Mouse (Mus musculus) forebrain, embryonic 15.5 days (tissue): ENCODE data around the gene Gm17584. TPM values are rescaled to one million over a fixed set of nuclear protein-coding genes. Genes with fewer than 3 reads are reported as not detected.
"Not testable (repeated sequence)": the region's sequence is repeated elsewhere in the genome, so short reads cannot be mapped to it uniquely, and the experiment has no call there.

Experiments
- ATAC-seq: fragments of 200-750 bp; cut with Nextera tagmentation; replicated peaks from 2 replicates; pipeline ENCODE4 v1.8.0; 2017; ENCODE audit warnings: mild to moderate bottlenecking, moderate TSS enrichment, moderate library complexity
- H3K27ac ChIP-seq: fragments of 300-500 bp; sonication (generic); replicated peaks from 2 replicates; pipeline ENCODE4 v1.5.1; 2015; ENCODE audit warnings: mild to moderate bottlenecking, inconsistent platforms
- H3K27me3 ChIP-seq: fragments of 300-500 bp; sonication (generic); 2 replicates; pipeline ENCODE4 v1.6.1; 2015; ENCODE audit warnings: inconsistent platforms
- H3K36me3 ChIP-seq: fragments of 300-500 bp; sonication (generic); 2 replicates; pipeline ENCODE4 v1.6.1; 2015; ENCODE audit warnings: mild to moderate bottlenecking, inconsistent platforms
- H3K4me1 ChIP-seq: fragments of 300-500 bp; sonication (generic); 2 replicates; pipeline ENCODE4 v1.6.1; 2015; ENCODE audit warnings: inconsistent platforms
- H3K4me2 ChIP-seq: fragments of 300-500 bp; sonication (generic); replicated peaks from 2 replicates; pipeline ENCODE4 v1.6.1; 2015; ENCODE audit warnings: mild to moderate bottlenecking, inconsistent platforms
- H3K4me3 ChIP-seq: fragments of 300-500 bp; sonication (generic); 2 replicates; pipeline ENCODE4 v1.5.1; 2015; ENCODE audit warnings: mild to moderate bottlenecking, inconsistent platforms
- H3K9ac ChIP-seq: fragments of 300-500 bp; sonication (generic); replicated peaks from 2 replicates; pipeline ENCODE4 v1.6.1; 2015; ENCODE audit warnings: mild to moderate bottlenecking, inconsistent platforms
- H3K9me3 ChIP-seq: fragments of 300-500 bp; sonication (generic); 2 replicates; pipeline ENCODE4 v1.6.1; 2016; ENCODE audit warnings: inconsistent platforms
- WGBS: fragments of 180-500 bp; shearing (Covaris S2); methylation state at CpG from one replicate; pipeline ENCODE4 v1.1.7; 2015; ENCODE audit warnings: mixed read lengths; 5-methylcytosine and 5-hydroxymethylcytosine counted together
- polyA plus RNA-seq: library from polyadenylated mRNA; unstranded; fragments of >200 nt; fragmentation: Nextera tagmentation; extraction: Ambion mirVana; gene quantifications from 2 replicates; pipeline ENCODE4 v1.2.1, GENCODE M21; 2015

The Gm17584 gene
- not detected in 2 replicates for polyA plus RNA-seq

- ATAC-seq, H3K4me1 ChIP-seq, H3K27me3 ChIP-seq, H3K4me2 ChIP-seq, H3K27ac ChIP-seq, H3K4me3 ChIP-seq, H3K36me3 ChIP-seq, H3K9me3 ChIP-seq, H3K9ac ChIP-seq: not testable (repeated sequence)
- WGBS, result no CpG with 5 or more reads among the region's 4 CpGs
Measured at GRCm38 (mm10) chrX:124500263-124500662, at the start of gene Gm17584. Gene Gm17584 (plus strand): TSS chrX:124500563.

Other genes with a start within 250 kb of the Gm17584 start
- gene Gm17469, start 129.3 kb downstream of the Gm17584 start, polyA plus RNA-seq, result not detected in 2 replicates